Mouse (Mus musculus) lung, embryonic 15.5 days (tissue): ENCODE results near the gene Hoxa13. TPM values are rescaled to one million over a fixed set of nuclear protein-coding genes. Genes with fewer than 3 reads are reported as not detected.

Experiments used
- ATAC-seq: fragments of 200-750 bp; cut with Nextera tagmentation; 2 replicates; pipeline ENCODE4 v1.8.0; 2017; ENCODE audit warnings: moderate number of reproducible peaks, borderline replicate concordance; ENCODE audit not compliant: low FRiP score, low TSS enrichment; ENCODE audit errors: extremely low read depth
- H3K27ac ChIP-seq: fragments of 300-500 bp; sonication (generic); 2 replicates; pipeline ENCODE4 v1.5.1; 2015; ENCODE audit warnings: moderate library complexity, mild to moderate bottlenecking, inconsistent platforms
- H3K27me3 ChIP-seq: fragments of 300-500 bp; sonication (generic); 2 replicates; pipeline ENCODE4 v1.6.1; 2015; ENCODE audit warnings: inconsistent platforms
- H3K36me3 ChIP-seq: fragments of 300-500 bp; sonication (generic); 2 replicates; pipeline ENCODE4 v1.6.1; 2015; ENCODE audit warnings: inconsistent platforms
- H3K4me1 ChIP-seq: fragments of 300-500 bp; sonication (generic); 2 replicates; pipeline ENCODE4 v1.6.1; 2015; ENCODE audit warnings: inconsistent platforms
- H3K4me2 ChIP-seq: fragments of 300-500 bp; sonication (generic); 2 replicates; pipeline ENCODE4 v1.6.1; 2015; ENCODE audit warnings: inconsistent platforms, mild to moderate bottlenecking, moderate library complexity
- H3K4me3 ChIP-seq: fragments of 300-500 bp; sonication (generic); 2 replicates; pipeline ENCODE4 v1.5.1; 2015; ENCODE audit warnings: mild to moderate bottlenecking, inconsistent platforms
- H3K9ac ChIP-seq: fragments of 300-500 bp; sonication (generic); 2 replicates; pipeline ENCODE4 v1.6.1; 2015; ENCODE audit warnings: inconsistent platforms
- H3K9me3 ChIP-seq: fragments of 300-500 bp; sonication (generic); 2 replicates; pipeline ENCODE4 v1.6.1; 2016; ENCODE audit warnings: inconsistent platforms
- WGBS: fragments of 180-500 bp; shearing (Covaris S2); methylation state at CpG from one replicate; pipeline ENCODE4 v1.1.7; 2015; 5-methylcytosine and 5-hydroxymethylcytosine counted together
- polyA plus RNA-seq: library from polyadenylated mRNA; unstranded; fragments of >200 nt; fragmentation: Nextera tagmentation; extraction: Ambion mirVana; gene quantifications from 2 replicates; pipeline ENCODE4 v1.2.1, GENCODE M21; 2015

Hoxa13 gene
- not detected in 2 replicates for polyA plus RNA-seq

DNA sequence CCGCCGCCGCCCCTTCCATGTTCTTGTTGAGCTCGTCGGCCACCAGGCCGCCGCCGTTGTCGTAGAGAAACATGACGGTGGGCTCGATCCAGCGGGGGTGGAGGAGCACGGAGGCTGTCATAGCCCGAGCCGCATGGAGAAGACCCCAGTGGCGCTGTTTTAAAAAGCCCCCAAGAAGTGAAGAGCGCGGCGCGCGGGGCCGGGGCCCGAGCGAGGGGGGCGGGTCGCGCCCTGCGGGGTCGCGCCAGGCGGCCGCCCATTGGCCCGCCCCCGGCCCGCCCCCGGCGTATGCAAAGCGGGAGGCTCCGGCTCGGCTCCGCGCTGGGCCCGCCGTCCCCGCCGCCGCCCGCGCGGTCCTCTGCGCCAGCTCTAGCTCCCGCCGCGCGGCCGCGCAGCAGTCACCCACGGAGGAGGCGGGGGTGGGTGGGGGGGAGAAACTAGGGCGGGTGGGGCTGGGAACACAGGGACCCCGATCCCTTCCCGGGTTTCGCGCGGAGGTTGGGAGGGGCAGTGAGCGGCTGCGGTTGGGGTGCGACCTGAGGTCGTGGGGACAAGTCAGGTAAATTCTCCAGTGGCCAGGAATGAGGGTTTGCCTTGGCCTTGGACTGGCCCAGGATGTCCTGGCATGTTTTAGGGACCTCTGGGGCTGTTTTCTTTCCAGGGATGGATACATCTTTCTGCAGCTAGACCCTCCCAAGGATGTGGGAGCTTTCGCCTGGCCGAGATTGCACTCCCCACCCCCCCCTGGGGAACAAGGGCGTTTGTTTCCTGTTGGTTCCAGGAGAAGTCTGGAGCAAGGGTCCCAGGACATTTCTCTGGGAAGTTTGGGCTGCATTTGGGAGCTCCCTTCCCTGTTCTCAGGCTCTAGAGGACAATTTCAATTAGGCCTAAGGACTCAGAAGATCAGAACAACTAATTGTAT lies at the start of gene Hoxa13:
Gene Hoxa13 (minus strand): TSS at position 227 of the 922 bp plus-strand sequence.
- peak; percentile 65 for ATAC-seq
- Histone ChIP-seq H3K9me3 (no peaks in the 10 kb centered on the region), H3K27ac (no peak within 1 kb of the TSS), H3K4me2 (peak within 1 kb of the TSS; percentile 82), H3K27me3 (peaks cover 96% of the 10 kb centered on the region), H3K4me1 (peaks cover 13% of the 10 kb centered on the region), H3K9ac (no peak within 1 kb of the TSS), H3K36me3 (no peaks in the 10 kb centered on the region), H3K4me3 (peak within 1 kb of the TSS; percentile 43)
- WGBS = under 1% methylated on average over 24 of the region's 72 CpGs

DNA sequence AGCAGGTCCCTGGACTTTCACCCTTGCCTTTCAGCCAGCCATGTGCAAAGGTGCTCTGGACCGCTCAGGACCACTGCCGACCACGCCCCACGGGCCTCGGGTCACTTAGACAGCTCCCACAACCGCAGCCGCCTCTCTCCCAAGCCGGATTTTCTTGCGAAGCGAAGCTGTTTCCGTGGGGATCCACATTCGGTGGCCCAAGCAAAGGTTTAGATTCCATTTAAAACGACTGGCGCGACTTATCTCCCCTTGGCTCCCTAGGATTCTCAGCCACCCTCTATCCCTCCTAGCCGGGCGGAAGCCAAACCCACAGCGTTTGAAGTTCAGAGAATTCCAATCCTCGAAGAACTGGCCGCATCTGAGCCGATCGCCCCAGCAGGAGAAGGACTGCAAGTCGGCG lies 49.7 kb upstream of the Hoxa13 start:
- ATAC-seq = no peak
- Histone ChIP-seq H3K4me3 (no peak overlapping the region), H3K36me3 (no peaks in the 10 kb centered on the region), H3K4me1 (peaks cover 18% of the 10 kb centered on the region), H3K9ac (no peak overlapping the region), H3K9me3 (no peaks in the 10 kb centered on the region), H3K4me2 (peak overlapping the region; percentile 19), H3K27me3 (peaks cover 99% of the 10 kb centered on the region), H3K27ac (no peak overlapping the region)
- 2% methylated on average over 24 of the region's 24 CpGs for WGBS

DNA sequence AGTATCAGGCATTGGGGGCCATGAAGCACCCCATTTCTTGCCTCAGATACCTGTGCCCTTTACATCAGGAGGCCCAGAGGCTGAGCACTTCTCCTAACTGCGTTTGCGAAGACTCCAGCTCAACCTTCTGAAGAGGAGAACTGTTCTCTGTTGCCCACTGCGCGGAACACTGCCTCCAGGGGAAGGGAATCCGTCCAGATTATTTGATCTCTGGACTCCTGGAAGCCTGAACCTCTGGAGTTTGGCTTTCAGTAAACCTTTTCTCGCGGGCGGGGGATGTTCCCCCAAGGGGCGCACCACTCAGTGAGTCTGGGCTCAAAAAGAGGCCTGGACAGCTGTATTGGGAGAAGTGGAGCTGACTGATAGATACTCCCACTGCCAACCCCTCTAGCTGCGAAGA lies 49.1 kb upstream of the Hoxa13 start:
- Histone ChIP-seq H3K4me2 (no peak overlapping the region), H3K4me1 (peaks cover 18% of the 10 kb centered on the region), H3K27me3 (peaks cover 98% of the 10 kb centered on the region), H3K4me3 (no peak overlapping the region), H3K9me3 (no peaks in the 10 kb centered on the region), H3K27ac (no peak overlapping the region), H3K9ac (no peak overlapping the region), H3K36me3 (no peaks in the 10 kb centered on the region)
- 31% methylated on average over 10 of the region's 10 CpGs for WGBS
- no peak for ATAC-seq

DNA sequence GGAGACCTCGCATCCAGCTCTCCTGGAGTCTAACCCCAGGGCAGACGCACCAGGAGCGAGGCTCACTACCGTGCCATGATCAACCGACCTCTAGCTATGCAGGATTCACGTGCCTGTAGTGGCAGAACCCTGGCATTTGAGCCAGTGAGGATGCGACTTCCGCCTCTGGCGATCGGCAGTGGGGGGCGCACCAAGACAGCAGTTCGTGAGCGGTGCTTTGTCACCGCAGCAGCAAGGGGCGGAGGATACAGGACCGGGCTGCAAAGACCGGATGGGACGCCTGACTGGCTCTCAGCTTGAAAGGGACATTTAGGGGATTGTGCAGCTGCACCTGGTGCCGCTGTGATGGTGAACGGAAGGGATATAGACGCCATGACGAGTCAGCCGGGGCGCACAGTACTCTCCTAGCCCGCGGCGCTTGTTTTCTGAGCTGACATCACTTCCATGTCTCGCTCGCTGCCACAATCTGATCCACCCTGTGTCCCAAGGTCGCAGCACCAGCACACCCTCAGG lies 45.3 kb upstream of the Hoxa13 start:
- H3K4me2 ChIP-seq = peak overlapping the region; percentile 85
- H3K4me1 ChIP-seq = peaks cover 7% of the 10 kb centered on the region; the same call in 1 of the 2 replicates
- no peak overlapping the region for H3K27ac ChIP-seq
- WGBS = 2% methylated on average over 30 of the region's 30 CpGs
- H3K27me3 ChIP-seq = peaks cover 77% of the 10 kb centered on the region
- H3K4me3 ChIP-seq = peak overlapping the region; percentile 45
- H3K9me3 ChIP-seq = no peaks in the 10 kb centered on the region
- H3K9ac ChIP-seq = peak overlapping the region; percentile 27
- H3K36me3 ChIP-seq = no peaks in the 10 kb centered on the region
- peak; percentile 70; the same call in 1 of the 2 replicates for ATAC-seq

DNA sequence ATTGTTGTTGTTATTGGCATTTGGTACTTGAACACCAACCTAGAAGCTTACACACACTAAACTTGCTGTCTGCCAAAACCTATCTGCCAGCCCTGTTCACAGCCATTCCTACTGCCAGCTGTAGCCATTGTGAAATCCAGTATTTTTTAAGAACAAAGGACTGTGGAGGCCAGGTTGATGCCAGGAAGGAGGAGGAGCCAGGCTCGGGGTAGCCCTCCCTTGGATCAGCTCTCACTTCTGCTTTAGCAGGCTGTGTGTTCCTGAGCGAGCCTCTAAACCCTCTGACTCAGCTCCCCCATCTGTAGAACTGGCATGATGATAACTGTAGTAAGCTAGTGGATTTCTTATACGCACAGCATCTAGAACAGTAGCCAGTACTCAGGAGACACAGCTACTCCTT lies 42.7 kb upstream of the Hoxa13 start:
- no peak overlapping the region for H3K27ac ChIP-seq

DNA sequence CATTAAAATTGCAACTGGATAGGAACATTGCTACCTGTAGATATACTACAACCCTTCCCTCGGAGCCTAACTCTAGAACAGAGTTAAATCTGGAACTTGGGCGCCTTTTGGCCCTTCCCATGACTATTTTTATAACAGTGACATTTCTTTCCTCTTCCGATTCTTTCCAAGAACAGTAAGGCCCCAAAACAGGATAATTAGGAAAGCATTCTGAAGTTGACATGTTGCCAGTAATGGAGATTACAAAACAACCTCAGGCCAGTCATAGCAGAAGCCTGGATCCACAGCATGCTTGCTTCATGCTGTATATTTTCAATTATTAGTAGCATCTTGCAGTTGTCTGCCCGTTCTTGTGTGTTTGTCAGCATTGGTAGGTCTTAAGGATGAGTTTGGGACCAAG lies 40.1 kb upstream of the Hoxa13 start:
- WGBS = 61% methylated on average over 4 of the region's 4 CpGs
- H3K4me1 ChIP-seq = 0 out of 2 replicates have a peak, but pooled peaks cover 3% of the 10 kb centered on the region
- H3K4me3 ChIP-seq = no peak overlapping the region
- H3K27ac ChIP-seq = no peak overlapping the region
- H3K4me2 ChIP-seq = no peak overlapping the region
- no peaks in the 10 kb centered on the region for H3K9me3 ChIP-seq
- H3K9ac ChIP-seq = no peak overlapping the region
- H3K27me3 ChIP-seq = peaks cover 50% of the 10 kb centered on the region
- H3K36me3 ChIP-seq = no peaks in the 10 kb centered on the region
- ATAC-seq = no peak

More for the DNA sequence above, 42.7 kb upstream of the Hoxa13 start:
- Histone ChIP-seq H3K4me3 (no peak overlapping the region), H3K9ac (no peak overlapping the region), H3K4me1 (peaks cover 7% of the 10 kb centered on the region; the same call in 1 of the 2 replicates), H3K27me3 (peaks cover 62% of the 10 kb centered on the region), H3K9me3 (no peaks in the 10 kb centered on the region), H3K4me2 (no peak overlapping the region), H3K36me3 (no peaks in the 10 kb centered on the region)
- ATAC-seq = no peak
- 44% methylated on average over 3 of the region's 3 CpGs for WGBS

DNA sequence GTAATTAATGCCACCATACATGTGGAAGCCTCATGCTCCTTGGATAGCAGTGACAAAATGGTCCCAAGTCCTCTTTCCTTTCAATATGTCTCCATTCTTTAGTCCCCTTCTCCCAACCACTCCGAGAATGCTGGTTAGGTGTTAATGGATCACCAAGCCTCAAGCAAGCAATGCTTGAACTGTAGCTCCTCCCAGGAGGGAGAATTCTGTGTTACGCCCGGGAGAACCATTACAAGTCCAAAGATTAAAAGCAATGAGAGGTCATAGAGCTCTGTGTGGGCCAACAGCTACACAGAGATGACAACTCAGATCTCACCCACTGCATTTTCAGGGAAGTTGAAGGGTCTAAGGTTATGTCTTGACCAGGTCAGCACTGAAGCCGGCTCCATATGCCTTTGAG lies 37.8 kb upstream of the Hoxa13 start:
- H3K4me2 ChIP-seq = no peak overlapping the region
- no peak overlapping the region for H3K27ac ChIP-seq
- H3K4me1 ChIP-seq = no peaks in the 10 kb centered on the region
- H3K36me3 ChIP-seq = no peaks in the 10 kb centered on the region
- WGBS = 61% methylated on average over 4 of the region's 4 CpGs
- H3K27me3 ChIP-seq = peaks cover 56% of the 10 kb centered on the region
- ATAC-seq = no peak
- no peak overlapping the region for H3K4me3 ChIP-seq
- no peaks in the 10 kb centered on the region for H3K9me3 ChIP-seq
- no peak overlapping the region for H3K9ac ChIP-seq

DNA sequence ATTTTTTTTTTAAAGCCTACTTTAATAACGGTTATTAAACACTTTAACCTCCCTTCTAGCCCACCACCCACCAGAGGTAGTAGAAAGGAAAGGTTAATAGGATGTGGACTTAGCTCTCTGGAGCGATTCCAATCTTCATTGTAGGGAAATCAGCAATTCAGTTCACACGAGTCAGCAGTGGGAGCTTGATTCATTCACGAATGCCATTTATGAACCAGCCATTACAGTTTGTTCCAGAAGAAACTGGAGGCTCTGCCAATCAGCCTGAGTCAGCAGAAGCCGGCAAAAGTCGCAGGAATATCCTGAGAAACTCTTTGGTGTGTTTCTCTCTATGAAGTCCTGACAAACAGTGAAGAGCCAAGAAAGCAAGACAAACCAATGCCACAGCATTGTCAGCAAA lies 33.9 kb upstream of the Hoxa13 start:
- no peak overlapping the region for H3K4me2 ChIP-seq

DNA sequence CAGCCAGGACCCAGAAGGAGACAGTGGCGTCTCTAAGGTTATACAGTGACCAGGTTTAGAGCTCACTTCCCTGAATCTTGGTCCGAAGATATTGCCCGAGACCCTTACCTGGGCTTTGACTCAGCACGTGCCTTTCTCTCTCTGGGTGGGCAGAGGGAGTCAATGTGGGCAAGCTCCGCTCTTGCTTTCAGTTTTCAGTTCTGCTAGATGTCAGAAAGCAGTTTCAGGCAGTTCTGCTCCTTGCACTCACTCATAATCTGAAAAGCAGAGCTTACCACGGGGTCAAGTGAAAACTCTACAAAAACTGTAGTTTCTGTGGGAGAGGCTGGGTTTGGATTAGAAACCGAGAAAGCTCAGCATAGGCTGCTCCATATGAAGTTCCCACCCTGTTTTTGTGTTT lies 31.6 kb upstream of the Hoxa13 start:
- Histone ChIP-seq H3K36me3 (no peaks in the 10 kb centered on the region), H3K4me3 (no peak overlapping the region), H3K27me3 (peaks cover 81% of the 10 kb centered on the region), H3K27ac (no peak overlapping the region), H3K4me2 (no peak overlapping the region), H3K4me1 (peaks cover 10% of the 10 kb centered on the region), H3K9me3 (no peaks in the 10 kb centered on the region), H3K9ac (no peak overlapping the region)
- 57% methylated on average over 7 of the region's 7 CpGs for WGBS
- no peak for ATAC-seq

More for the DNA sequence above, 33.9 kb upstream of the Hoxa13 start:
- no peak for ATAC-seq
- Histone ChIP-seq H3K4me1 (peaks cover 10% of the 10 kb centered on the region), H3K27ac (no peak overlapping the region), H3K9ac (no peak overlapping the region), H3K27me3 (peaks cover 72% of the 10 kb centered on the region), H3K36me3 (no peaks in the 10 kb centered on the region), H3K4me3 (no peak overlapping the region), H3K9me3 (no peaks in the 10 kb centered on the region)
- WGBS = 64% methylated on average over 6 of the region's 6 CpGs

DNA sequence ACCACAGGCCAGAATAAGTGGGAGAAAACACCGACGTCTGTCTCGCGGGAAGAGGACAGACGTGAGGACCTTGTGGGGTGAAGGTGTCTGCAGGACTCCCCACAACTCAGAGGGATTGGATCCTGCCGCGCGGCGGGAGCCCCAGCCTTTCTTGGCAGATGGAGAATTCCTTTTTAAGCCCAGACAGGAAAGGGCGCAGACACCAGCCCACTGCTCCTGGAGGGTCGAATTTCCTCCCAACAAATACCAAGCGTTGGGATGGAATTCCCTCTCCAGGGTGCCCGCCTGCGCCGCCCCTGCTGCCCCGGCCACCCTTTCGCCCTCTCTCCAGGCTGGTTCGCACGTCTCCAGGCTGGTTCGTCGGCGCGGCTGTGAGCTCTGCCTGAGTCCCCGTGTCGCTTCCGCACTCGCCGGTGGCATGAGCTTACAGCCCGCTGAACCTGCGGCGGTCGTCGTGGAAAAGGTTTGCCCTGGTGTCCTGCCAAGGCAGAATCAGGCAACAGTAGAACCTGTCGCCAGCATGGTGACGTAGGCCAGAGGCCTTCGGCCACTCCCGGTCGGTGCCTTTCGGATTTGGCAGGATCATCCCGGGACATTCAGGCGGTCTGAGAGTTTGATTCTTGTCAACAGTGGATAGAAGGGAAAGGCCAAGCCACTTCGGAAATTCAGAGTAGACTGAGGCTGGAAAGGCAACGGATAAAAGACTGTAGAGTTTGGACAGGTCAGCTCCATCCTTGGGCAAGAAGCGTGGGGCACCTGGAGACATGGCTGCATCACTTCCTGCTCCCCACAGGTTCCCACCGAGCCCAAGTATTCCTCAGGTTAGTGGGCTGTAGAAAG lies 30.6 kb upstream of the Hoxa13 start:
- Histone ChIP-seq H3K4me3 (peak overlapping the region; percentile 33), H3K27me3 (peaks cover 82% of the 10 kb centered on the region), H3K9ac (0 out of 2 replicates have a peak overlapping the region, but pooled peaks have one; percentile 10), H3K4me2 (peak overlapping the region; percentile 60), H3K4me1 (peaks cover 10% of the 10 kb centered on the region), H3K36me3 (no peaks in the 10 kb centered on the region), H3K9me3 (no peaks in the 10 kb centered on the region), H3K27ac (no peak overlapping the region)
- no peak for ATAC-seq
- WGBS = 3% methylated on average over 45 of the region's 45 CpGs

DNA sequence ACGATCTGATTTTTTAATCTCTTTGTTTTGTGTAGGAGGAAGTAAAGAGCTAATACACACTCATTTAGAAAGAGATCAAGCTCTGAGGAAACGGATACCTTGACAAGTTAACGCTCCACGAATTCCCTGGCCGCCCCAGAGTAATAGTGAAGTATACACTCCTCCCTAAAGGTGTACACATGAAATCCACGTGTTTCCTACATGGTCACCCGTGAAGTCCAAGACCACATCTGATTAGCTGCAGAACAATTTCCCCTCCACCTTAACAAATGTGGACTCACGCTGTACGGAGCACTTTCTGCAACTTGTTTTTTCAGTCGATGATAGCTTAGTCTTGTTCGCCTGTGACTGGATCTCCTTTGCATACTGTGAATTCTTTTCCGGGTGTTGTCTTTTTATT lies 29.5 kb upstream of the Hoxa13 start:
- Histone ChIP-seq H3K9ac (no peak overlapping the region), H3K4me2 (no peak overlapping the region), H3K9me3 (no peaks in the 10 kb centered on the region), H3K27me3 (peaks cover 79% of the 10 kb centered on the region), H3K27ac (no peak overlapping the region), H3K4me1 (peaks cover 10% of the 10 kb centered on the region), H3K4me3 (no peak overlapping the region), H3K36me3 (no peaks in the 10 kb centered on the region)
- 17% methylated on average over 12 of the region's 12 CpGs for WGBS
- no peak for ATAC-seq
